Mouse (Mus musculus) 416B (cell line): ENCODE results near the gene Fhl3.
A peak's percentile ranks its signal among the peaks of the same experiment; 100 is the strongest.
"Not testable (repeated sequence)": the region's sequence is repeated elsewhere in the genome, so short reads cannot be mapped to it uniquely, and the experiment has no call there.

Experiments used
- DNase-seq: peaks from one replicate; pipeline ENCODE4 v3.0.0; 2011; ENCODE audit warnings: low read depth

Fhl3 gene

DNA sequence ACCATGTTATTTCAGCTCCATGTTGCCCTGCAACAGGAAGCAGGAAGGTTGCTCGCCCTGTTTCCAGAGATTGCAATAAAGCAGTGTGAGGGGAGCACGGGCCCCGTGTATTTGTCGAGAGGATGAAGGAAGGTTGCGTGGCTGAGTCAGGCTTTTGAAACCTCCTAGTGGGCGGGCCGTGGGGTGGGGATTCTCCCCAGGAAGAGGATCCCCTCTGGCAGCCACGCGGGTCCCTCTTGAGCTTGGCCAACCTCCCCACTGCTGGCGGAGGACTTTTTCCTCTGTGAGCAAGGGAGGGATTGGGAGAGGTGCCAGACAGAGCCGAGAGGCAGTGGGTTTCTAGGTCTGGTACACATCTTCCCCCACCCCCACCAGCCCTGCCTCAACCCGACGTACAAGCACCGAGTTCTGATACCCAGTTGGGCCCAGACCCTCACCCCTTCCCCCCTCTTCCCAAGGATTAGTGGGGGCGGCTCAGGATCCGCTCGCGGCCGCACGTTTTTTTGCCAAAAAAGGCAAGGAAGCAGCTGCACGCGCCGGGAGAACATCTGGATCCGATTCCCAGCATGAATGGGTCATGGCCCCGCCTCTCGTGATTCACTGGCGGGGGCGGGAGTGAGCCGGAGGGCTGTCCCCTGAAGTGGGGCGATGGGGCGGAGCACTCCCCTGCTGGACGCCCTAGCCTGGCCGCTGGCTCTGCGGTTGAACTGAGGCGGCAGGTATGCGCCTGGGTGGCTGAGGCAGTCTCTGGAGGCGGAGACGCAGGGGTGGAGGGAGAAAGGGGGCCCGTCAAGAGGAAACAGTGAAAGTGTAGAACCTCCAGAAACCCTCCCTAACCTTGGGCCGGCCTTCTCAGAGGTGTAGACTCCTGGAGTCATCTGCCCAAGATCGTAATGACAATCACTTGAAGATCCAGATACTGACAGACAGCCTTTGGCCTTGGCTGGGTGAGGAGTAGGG, 8.3 kb downstream of the Fhl3 start:
- peak; percentile 97 for DNase-seq

DNA sequence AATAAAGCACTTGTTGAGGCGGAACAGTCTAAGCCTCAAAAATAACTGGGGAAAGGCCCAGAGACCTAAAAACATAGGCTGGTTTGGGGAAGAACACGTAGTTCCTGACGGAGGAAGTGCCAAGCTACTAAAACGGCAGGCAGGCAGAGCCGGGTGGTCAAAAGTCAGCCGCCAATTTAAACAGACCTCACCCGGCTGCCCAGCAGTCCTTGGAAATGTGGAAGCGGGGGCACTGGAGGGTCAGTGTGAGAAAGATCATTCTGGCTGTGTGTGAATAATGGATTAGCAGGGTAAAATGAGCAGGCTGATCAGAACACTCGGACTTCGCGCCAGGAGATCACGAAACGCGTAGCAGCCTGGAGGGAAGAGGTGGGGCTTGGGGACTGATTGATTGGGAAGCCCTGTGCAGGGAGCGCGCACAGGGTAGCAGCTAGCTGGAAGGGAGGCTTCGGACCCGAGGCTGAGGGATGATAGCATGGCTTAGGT, 9.5 kb downstream of the Fhl3 start:
- peak; percentile 90 for DNase-seq

DNA sequence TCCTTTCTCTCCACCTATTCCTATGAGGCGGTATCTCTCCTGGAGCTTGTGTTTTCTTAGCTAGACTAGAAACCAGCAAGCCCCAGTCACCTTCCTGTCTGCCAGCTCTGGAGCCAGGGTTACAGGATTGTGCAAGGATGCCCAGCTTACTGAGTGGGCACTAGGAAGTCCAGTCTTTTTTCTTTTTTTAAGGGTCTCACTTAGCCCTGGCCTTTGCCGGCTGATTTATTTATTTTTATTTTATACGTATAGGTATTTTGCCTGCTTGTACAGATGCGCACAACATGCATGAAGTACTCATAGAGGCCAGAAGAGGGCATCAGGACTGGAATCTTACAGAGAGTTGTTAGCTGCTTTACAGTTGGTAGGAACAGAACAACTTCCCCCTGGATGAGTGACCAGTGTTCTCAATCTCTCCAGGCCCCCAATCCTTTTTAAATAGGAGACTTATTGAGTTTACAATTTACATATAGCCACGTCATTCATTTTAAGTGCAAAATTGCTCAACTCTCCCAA, 10.3 kb downstream of the Fhl3 start:
- peak; percentile 89 for DNase-seq

DNA sequence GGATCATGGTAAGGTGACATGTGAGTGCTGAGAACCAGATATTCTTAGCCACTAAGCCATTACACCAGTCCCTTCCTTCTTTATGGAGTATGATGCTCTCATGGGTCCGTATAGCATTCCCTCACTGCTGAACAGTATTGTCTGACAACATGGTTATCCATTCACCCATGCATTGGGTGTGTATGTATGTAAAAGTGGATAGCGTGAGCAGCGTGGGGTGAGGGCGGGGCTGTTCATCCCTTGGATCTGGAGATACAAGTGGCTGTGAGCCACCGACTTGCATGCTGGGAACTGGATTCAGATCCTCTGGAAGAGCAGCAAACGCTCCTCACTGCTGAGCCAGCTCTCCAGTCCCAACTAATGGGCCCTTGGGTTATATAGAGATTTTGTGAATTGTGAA, 12.1 kb downstream of the Fhl3 start:
- no peak for DNase-seq

DNA sequence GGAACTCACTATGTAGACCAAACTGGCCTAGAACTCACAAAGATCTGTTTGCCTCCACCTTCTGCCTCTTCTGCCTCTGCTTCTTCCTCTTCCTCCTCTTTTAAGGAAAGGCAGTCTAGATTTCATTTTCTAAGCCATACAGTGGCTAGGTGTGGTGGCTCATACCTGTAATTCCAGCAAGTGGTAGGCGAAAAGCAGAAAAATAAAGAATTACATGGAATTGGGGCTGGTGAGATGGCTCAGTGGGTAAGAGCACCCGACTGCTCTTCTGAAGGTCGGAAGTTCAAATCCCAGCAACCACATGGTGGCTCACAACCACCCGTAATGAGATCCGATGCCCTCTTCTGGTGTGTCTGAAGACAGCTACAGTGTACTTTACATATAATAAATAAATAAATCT, 13.3 kb downstream of the Fhl3 start:
- not testable (repeated sequence) for DNase-seq

DNA sequence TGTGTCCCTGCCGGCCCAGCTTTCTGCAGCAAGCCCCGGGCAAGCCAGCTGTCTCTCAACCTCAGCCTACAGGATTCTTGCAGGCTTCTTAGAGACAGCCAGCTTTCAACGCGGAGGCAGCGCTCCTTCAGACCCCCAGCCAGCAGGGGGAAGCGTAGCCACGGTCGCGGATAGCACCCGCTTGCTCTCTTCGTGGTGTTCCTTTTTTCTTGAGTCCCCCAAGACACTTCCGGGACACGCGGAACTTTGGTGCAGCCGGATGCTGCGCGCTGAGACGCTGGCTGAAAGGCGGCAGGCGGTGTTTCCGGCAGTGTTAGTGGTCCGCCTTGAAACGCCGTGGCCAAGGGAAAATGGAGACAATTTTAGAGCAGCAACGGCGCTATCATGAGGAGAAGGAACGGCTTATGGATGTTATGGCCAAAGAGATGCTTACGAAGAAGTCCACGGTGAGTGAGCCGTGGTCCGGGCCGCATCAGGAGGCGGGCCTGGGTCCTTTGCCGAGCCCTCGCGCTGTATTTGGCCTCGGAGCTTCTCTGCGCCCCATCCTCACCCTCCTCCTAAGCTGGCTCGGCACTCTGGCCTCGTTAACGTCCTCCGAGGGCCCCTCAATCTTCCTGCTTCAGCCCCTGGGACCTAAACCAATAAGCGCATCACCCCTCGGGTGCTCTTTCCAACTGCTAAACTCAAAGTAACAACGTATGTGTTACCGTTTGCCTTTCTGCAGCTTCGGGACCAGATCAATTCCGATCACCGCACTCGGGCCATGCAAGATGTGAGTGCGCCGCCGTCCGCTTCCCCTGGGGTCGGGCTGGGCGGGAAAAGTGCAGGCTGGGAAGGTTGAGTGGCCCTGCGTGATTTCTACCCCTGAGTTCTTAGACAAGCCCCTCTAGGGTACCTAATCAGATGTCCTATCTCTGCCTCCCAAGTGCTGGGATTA, 14.3 kb downstream of the Fhl3 start, which contains the start of gene Sf3a3:
Gene Sf3a3, plus strand, starts transcription at position 232 of the 937 bp plus-strand sequence.
- peak; percentile 97 for DNase-seq

DNA sequence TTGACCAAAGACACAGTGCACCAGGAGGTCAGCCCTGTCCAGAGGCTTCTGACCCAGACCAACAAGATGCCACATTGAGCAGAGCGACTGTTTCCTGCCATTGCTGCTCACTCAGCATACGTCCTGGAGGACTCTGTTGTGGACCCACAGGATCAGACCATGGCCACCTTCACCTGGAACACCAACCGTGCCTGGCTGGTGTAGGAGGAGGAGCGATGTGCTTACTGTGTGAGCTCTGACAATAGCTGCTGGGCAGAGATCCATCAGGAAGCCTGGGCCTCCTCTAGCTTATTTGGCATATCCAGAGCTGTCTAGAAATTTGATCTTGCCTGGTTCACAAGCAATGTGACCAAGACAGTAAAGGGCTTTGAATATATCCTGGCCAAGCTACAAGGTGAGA, 18.6 kb downstream of the Fhl3 start:
- no peak for DNase-seq

DNA sequence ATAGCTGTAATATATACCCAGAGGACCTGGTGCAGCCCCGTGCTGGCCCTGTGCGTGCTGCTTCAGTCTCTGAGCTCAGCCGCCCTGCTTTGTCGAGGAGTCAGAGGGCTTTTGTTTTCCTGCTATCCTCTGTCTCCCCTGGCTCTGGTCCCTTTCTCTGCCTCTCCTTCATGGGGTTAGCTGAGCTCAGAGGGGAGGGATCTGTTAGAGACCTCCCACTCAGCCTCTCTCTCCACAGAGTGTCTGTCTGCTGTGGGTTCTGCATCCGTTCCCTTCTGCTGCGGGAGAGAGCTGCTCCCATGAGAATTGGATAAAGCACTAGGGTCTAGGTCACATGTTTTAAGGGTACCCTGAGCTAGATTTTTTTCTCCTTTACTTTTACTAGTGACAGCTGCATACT, 25.6 kb downstream of the Fhl3 start:
- DNase-seq = no peak

DNA sequence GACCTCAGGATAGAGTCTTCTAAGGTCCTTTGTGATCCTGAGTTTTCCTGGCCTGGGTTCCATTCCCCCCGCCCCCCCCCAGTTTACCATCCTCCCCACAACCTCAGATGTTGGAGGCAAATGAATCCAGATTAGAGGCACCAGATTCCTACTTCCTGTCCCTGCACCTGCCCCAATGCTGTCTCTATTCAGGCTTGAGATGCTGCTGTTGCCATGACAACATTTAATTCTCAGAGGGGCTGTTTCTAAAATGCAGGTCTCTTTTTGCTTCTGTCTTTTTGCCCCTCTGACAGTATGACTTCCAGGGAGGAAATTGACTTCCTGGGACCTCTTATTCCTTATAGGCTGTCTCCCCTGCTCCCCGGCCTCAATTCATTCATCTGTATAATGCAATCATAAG, 36.5 kb downstream of the Fhl3 start:
- DNase-seq = no peak

DNA sequence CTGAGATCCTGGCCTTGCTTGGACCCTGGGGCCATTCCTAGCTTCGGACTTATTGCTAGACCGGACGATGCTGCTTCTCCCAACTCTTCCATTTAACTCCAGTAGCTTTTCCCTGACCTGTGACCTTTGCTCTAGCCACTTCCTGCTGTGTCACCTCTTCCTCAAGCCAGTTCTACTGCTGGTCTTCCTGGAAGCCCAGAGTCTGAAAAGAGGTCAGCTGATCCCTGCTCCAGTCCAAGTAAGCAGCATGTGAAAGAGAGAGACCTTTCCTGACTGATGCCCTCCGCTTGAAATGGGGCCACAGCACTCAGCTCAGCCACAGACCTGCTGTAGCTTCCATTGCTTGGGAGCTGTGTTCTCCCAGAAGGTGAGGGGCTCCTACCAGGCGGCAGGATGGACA, 37.0 kb downstream of the Fhl3 start:
- DNase-seq = no peak

DNA sequence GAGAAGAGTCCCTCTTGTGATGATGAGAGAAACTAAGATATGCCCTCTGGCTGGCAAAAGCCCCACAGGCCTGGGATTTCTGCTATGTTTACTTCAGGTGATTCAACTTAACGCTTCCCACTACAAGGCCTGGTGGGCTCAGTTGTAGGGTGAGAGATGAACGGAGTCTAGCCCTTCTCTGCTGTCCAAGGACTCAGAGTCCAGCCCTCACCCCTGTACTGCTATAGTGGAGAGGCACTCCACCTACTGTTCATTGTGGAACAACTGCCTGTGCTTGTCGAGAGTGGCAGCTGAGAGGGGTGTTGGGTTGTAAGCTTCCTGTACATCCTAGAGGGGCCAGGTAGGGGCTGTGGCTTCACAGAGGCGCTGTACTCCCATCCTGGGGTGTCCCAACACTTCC, 37.5 kb downstream of the Fhl3 start:
- peak; percentile 32 for DNase-seq

DNA sequence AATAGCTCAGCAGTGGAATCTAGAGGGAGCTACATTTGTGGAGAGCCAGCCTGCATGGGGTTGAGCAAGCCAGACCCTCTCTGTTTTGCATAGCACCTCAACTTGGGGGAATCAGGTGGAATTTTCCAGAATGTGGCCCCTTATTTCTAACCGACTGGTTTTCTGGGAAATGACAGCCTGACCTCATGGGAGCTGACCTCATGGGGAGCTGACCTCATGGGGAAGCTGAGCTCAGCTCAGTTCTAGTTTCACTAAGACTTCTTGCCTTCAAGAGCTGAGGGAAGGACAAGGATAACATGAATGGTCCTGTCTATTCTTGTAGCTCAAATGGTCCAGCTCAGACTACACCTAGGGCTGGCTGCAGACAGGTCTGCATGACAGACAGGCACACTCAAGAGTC, 38.3 kb downstream of the Fhl3 start:
- no peak for DNase-seq

DNA sequence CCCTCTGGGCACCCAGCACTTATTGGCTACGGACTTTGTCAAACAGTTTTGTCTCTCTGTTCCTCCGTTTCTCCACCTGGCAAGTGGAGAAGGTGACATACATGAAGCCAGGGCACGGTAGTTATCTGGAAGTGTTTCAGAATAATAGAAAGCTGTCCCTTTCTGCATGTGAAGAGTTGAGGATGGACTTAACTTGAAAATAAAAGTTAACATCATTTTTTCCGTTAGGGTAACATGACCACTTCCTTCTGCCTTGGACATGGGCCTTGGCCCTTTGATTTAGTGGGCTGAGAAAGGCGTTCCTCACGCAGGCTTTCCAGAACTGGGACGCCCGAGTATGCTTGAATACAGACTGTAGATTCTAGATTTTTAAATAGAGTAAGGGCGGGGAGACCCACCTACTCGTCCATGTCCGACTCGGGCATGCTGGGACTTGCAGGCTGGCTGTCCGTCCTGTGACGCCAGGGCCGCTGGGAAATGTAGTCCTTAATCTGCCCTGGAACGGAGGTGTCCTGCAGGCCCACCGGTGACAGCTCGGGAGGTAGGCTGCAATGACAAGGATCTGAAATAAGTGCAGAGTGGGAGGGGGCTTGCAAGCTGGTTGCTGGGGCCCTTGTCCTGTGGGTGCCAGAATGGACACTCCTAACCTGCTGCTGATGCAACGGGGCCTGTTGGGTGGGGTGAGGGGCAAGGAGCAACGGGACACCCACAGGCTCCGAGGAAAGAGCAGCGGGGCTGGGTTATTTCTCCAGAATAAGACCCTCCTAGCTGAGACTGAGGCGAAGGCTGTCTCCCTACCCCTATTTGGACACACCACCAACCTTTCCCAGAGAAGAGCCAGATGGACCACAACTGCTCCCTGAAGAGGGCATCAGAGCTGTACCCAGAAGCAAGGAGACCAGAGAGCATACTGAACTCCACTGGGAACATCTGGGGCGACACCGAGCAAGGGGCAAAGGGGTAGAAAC, 41.2 kb downstream of the Fhl3 start, which contains the start of gene Inpp5b:
Gene Inpp5b, plus strand, starts transcription at position 475 of the 968 bp plus-strand sequence.
- DNase-seq = peak; percentile 82

DNA sequence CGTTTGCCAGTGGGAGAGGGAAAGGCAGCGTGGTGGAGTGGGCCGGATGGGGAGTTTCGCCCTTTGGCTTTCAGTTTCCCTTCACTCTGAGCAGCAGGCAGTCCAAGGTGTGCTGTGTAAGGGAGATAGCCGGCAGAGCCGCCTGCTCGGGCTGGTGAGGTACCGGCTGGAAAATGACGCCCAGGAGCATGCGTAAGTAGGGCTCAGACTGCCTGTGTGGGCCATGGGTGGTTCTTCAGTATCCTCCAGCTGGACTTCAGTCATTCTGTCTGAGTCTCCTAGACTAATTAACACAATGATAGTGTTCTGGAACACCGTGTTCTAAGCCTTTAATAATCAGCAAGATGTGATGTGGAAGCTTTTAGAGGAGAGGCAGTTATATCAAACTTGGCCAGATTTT, 42.3 kb downstream of the Fhl3 start:
- DNase-seq = no peak

DNA sequence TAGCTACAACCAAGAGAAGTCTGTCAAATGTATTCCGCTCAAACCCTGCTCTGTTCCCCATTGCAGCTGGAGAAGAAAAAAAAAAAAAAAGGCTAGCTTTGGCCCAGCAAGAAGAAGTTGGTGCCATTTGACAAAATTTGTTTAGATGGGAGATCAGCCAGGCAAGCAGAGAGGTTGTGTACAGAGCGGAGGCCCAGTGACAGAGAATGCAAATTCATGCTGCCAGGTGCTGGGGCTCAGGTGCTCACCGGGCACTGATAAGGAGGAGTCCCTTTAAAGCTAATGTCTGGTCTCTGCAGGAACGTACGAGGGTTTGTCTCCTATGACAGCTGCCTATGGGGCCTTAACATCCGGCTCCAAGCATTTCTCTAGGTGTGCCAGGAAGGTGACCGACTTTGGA, 46.1 kb downstream of the Fhl3 start:
- no peak for DNase-seq

DNA sequence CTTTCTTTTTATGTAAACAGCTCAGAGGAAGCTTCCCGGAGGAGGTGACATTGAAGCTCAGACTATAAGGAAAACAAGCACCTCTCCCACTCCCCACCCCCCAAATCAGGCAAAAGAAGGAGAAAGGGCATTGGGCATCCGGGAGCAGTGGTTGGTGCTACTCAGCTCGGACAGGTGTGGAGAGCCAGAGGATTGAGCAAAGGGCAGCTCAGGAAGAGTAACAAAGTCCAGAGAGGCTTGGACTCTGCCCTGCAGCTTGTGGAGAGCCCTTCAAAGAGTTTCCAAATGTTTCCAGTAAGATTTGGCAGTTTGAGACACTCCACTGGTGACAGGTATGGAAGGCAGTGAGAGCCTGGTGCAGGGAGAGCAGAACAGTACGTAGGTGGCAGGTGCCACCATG, 47.4 kb downstream of the Fhl3 start:
- no peak for DNase-seq

DNA sequence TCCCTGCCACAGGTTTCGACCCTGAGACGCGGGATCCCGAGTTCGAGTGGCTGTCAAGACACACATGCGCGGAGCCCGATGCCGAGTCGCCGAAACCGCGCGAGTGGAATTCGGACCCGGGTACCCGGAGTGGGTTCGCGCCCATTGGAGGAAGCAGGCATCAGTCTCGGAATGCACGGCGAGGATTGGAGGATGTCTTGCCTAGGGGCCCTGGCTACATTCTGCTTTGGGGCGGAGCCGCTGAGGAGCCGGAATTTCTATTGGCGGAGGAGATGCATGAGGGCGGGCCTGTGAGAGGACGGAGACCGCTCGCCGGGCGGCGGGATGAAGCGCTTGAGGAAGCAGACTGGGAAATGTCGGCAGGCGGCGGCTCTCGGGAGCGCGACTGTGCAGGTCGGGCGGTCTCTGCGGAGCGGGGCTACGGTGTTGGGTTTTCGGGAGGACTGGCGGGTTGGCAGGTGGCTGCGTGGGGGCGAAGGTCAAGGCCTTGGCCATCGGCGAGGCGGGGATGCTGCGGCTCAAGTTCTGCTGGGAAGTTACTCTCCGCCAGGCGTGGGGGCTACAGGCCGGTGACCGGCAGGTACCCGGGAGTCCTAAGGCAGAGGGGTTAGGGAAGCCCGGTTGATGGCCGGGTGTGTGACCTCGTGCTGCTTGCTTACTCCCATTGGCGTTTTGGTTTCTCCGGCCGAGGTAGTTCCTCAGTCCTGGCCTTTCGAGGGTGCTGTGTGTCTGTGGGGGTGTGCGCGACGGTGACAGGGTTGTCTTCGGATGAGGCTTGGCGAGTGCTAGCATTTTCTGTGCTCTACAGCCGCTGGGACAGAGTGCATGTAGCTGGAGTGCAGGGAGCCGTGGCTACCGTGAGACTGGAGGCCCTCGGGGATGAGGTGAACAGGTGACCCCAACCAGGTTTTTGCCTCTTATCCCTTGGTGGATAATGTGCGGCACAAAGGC, 51.1 kb downstream of the Fhl3 start:
- peak; percentile 97 for DNase-seq

DNA sequence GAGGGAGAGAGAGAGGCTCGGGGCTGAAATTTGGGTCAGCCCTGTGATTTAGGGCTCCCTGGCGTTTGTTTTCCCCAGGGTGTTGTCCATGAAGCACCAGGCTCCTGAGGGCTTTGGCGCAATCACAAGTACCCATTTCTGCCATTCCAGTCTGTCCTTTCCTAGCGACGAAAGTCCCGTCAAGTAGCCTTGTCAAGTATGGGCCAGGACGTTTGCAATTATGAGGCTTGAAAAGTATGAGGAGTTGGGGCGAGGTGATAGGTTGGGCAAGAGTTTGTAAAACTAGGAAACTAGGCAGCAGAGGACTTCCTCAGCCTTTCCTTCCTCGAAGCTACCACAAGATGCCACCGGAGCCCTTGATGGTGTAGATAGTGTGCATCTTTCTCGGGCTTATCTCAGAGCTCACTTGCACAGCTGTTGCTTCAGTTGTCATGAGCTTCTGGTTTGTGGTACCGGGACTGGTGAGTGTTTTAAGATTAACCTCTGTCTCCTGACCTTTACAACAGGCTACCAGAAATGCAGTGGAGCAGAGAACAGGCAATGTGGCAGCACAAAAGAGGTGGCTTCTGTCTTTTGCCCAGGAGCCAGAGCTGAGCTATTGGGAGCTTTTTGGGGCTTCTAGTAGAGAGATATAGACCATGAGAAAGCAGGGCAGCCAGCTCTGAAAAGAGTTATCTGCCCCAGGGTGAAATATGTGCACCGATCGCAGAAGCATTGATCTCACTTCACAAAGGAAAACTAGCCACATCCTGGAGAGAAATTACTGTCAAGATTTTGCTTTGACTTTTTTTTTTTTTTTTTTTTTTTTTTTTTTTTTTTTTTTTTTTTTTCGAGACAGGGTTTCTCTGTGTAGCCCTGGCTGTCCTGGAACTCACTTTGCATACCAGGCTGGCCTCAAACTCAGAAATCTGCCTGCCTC, 52.0 kb downstream of the Fhl3 start:
- DNase-seq = peak; percentile 99

DNA sequence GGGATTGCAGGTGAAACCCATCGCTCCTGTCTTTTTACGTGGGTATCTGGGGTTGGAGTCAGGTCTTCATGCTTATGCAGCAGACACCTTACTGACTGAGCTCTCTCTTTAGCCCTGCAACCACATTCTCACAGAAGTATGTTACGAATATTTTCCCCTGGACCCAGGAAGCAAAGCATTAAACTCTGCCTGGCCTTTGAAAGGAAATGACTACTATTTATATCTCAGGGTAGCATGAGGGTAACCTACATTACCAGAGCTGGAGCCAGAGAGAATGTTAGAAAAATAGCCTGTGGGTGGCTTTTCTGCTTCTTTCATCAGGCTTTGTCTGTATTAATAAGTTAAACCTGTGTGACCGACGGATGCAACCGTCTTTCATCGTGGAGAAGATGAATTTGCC, 55.0 kb downstream of the Fhl3 start:
- peak; percentile 42 for DNase-seq
